Mouse (Mus musculus): Measurements from ENCODE around the gene Wiz. TPM values are rescaled to one million over a fixed set of nuclear protein-coding genes. Genes with fewer than 3 reads are reported as not detected.

Gene Wiz
- polyA plus RNA-seq (2017; shearing (Covaris generic)): 10 to 100 TPM; 11.0 to 14.0 TPM

GRCm38 (mm10) chr17:32389101-32389659 is at the start of gene Wiz:
Gene Wiz, minus strand, starts transcription at chr17:32389439.
- peak; percentile 82 for ATAC-seq

GRCm38 (mm10) chr17:32437106-32437505 is 47.9 kb upstream of the Wiz start:
- no peak for ATAC-seq

- ATAC-seq: no peak
Observed at GRCm38 (mm10) chr17:32435151-32435550, 45.9 kb upstream of the Wiz start.

- no peak for ATAC-seq
Observed at GRCm38 (mm10) chr17:32434324-32434723, 45.1 kb upstream of the Wiz start.

- ATAC-seq: peak; percentile 75
Observed at GRCm38 (mm10) chr17:32431972-32432371, 42.7 kb upstream of the Wiz start.

GRCm38 (mm10) chr17:32426610-32427009 is 37.4 kb upstream of the Wiz start:
- ATAC-seq: no peak

GRCm38 (mm10) chr17:32424034-32424433 is 34.8 kb upstream of the Wiz start, which contains the start of gene Pglyrp2:
Gene Pglyrp2, minus strand, starts transcription at chr17:32424167.
- peak; percentile 99 for ATAC-seq

GRCm38 (mm10) chr17:32420781-32421180 is 31.5 kb upstream of the Wiz start:
- ATAC-seq: no peak

- no peak for ATAC-seq
Observed at GRCm38 (mm10) chr17:32419989-32420388, 30.8 kb upstream of the Wiz start.

GRCm38 (mm10) chr17:32416771-32417170 is 27.5 kb upstream of the Wiz start:
- ATAC-seq: no peak

- ATAC-seq: no peak
Observed at GRCm38 (mm10) chr17:32415417-32416020, 26.3 kb upstream of the Wiz start.

- peak; percentile 57 for ATAC-seq
Observed at GRCm38 (mm10) chr17:32411898-32412297, 22.7 kb upstream of the Wiz start.

GRCm38 (mm10) chr17:32403417-32403816 is 14.2 kb upstream of the Wiz start, which contains the start of gene Rasal3:
Gene Rasal3, minus strand, starts transcription at chr17:32403583.
- ATAC-seq: peak; percentile 88

- peak; percentile 89 for ATAC-seq
Observed at GRCm38 (mm10) chr17:32402779-32403157, 13.5 kb upstream of the Wiz start.

GRCm38 (mm10) chr17:32402011-32402778 is 13.0 kb upstream of the Wiz start:
- ATAC-seq: peak; percentile 4

GRCm38 (mm10) chr17:32396266-32396665 is 7.0 kb upstream of the Wiz start:
- ATAC-seq: no peak

- ATAC-seq: no peak
Observed at GRCm38 (mm10) chr17:32393944-32394343, 4.7 kb upstream of the Wiz start.

- ATAC-seq: peak; percentile 16
Observed at GRCm38 (mm10) chr17:32388370-32389100, 704 bp downstream of the Wiz start.

GRCm38 (mm10) chr17:32387986-32388369 is 1.3 kb downstream of the Wiz start:
- no peak for ATAC-seq

- ATAC-seq: peak; percentile 33
Observed at GRCm38 (mm10) chr17:32386659-32387432, 2.4 kb downstream of the Wiz start.

GRCm38 (mm10) chr17:32383661-32384060 is 5.6 kb downstream of the Wiz start:
- ATAC-seq: no peak

- ATAC-seq: no peak
Observed at GRCm38 (mm10) chr17:32382576-32382975, 6.7 kb downstream of the Wiz start.
